In genomic region chrX:71555415-71556114, GRCm38 (mm10) we compare ENCODE assay signal across 8 mouse cellular contexts. TPM values are rescaled to one million over a fixed set of nuclear protein-coding genes. Genes with fewer than 3 reads are reported as not detected.
A peak's percentile ranks its signal among the peaks of the same experiment; 100 is the strongest.
DNase-seq lines count a peak whose midpoint lies in the region; ATAC-seq and TF ChIP-seq lines count a peak whose summit lies in the region.

Gene Hmgb3, plus strand, starts transcription at chrX:71555918.

- H3K79me2 ChIP-seq in C2C12 (ENCODE audit: control insufficient read depth, insufficient read depth): peaks cover 18% of the 10 kb centered on the region

- DNase-seq in brain, embryonic 14.5 days (ENCODE audit: low read depth): peak; percentile 97
- DNase-seq in kidney, postnatal 0 days (ENCODE audit: low spot score): peak; percentile 89
- DNase-seq in liver, embryonic 11.5 days (ENCODE audit: low spot score): peak; percentile 74
- peak; percentile 86 for DNase-seq in naive thymus-derived CD4-positive, alpha-beta T cell, adult 2 months (ENCODE audit: low read depth)

- H3K27ac ChIP-seq in heart, embryonic 12.5 days (ENCODE audit: poor library complexity, severe bottlenecking): peak within 1 kb of the TSS; percentile 96
- peak within 1 kb of the TSS; percentile 93 for H3K27ac ChIP-seq in kidney, postnatal 0 days
- peak within 1 kb of the TSS; percentile 96 for H3K27ac ChIP-seq in liver, embryonic 11.5 days (ENCODE audit: low read depth, low read length)
- H3K27ac ChIP-seq in stomach, embryonic 14.5 days (ENCODE audit: low read length): peak within 1 kb of the TSS; percentile 95

- peaks cover 7% of the 10 kb centered on the region for H3K79me3 ChIP-seq in C2C12 (ENCODE audit: low read depth)

- H3K36me3 ChIP-seq in C2C12 (ENCODE audit: control insufficient read depth, insufficient read depth): peaks cover 7% of the 10 kb centered on the region
- H3K36me3 ChIP-seq in erythroblast, embryonic 14.5 days (ENCODE audit: control insufficient read depth): peaks cover 23% of the 10 kb centered on the region
- H3K36me3 ChIP-seq in heart, embryonic 12.5 days: peaks cover 4% of the 10 kb centered on the region; the same call in 1 of the 2 replicates
- H3K36me3 ChIP-seq in kidney, postnatal 0 days (ENCODE audit: insufficient read depth, low read length): no peaks in the 10 kb centered on the region
- H3K36me3 ChIP-seq in liver, embryonic 11.5 days (ENCODE audit: control insufficient read depth, insufficient read depth, low read length): peaks cover under 1% of the 10 kb centered on the region; the same call in 1 of the 2 replicates
- 0 out of 2 replicates have a peak, but pooled peaks cover under 1% of the 10 kb centered on the region for H3K36me3 ChIP-seq in stomach, embryonic 14.5 days (ENCODE audit: control insufficient read depth, insufficient read depth, low read length)

- no peaks in the 10 kb centered on the region for H3K27me3 ChIP-seq in C2C12 (ENCODE audit: control insufficient read depth, insufficient read depth, insufficient read length)
- peaks cover 2% of the 10 kb centered on the region; the same call in 1 of the 2 replicates for H3K27me3 ChIP-seq in erythroblast, embryonic 14.5 days (ENCODE audit: control insufficient read depth)
- H3K27me3 ChIP-seq in heart, embryonic 12.5 days (replicated peaks): peaks cover 22% of the 10 kb centered on the region; the same call in 1 of the 2 replicates
- no peaks in the 10 kb centered on the region for H3K27me3 ChIP-seq in kidney, postnatal 0 days (ENCODE audit: insufficient read depth, low read length)
- peaks cover 4% of the 10 kb centered on the region; the same call in 1 of the 2 replicates for H3K27me3 ChIP-seq in liver, embryonic 11.5 days (replicated peaks; ENCODE audit: control insufficient read depth, insufficient read depth, low read length)
- no peaks in the 10 kb centered on the region for H3K27me3 ChIP-seq in stomach, embryonic 14.5 days (ENCODE audit: control insufficient read depth, insufficient read depth, low read length)

- H3K4me2 ChIP-seq in heart, embryonic 12.5 days: peak within 1 kb of the TSS; percentile 75
- peak within 1 kb of the TSS; percentile 60 for H3K4me2 ChIP-seq in kidney, postnatal 0 days (ENCODE audit: low read length)
- peak within 1 kb of the TSS; percentile 79 for H3K4me2 ChIP-seq in liver, embryonic 11.5 days
- peak within 1 kb of the TSS; percentile 53 for H3K4me2 ChIP-seq in stomach, embryonic 14.5 days (replicated peaks; ENCODE audit: low read depth, low read length)

- TF ChIP-seq POLR2A in brain, embryonic 14.5 days (IDR thresholded peaks at IDR 0.05; ENCODE audit: borderline replicate concordance, extremely low read depth, insufficient read depth, insufficient read length, poor library complexity, severe bottlenecking): peak; percentile 83

- H3K4me3 ChIP-seq in C2C12 (ENCODE audit: insufficient read depth, poor library complexity, severe bottlenecking): peak within 1 kb of the TSS; percentile 44
- H3K4me3 ChIP-seq in erythroblast, embryonic 14.5 days (replicated peaks): peak within 1 kb of the TSS; percentile 90
- peak within 1 kb of the TSS; percentile 77 for H3K4me3 ChIP-seq in heart, embryonic 12.5 days
- H3K4me3 ChIP-seq in kidney, postnatal 0 days (replicated peaks; ENCODE audit: low read depth, low read length): peak within 1 kb of the TSS; percentile 71
- peak within 1 kb of the TSS; percentile 82 for H3K4me3 ChIP-seq in liver, embryonic 11.5 days (ENCODE audit: low read depth, low read length)
- peak within 1 kb of the TSS; percentile 60 for H3K4me3 ChIP-seq in stomach, embryonic 14.5 days (ENCODE audit: low read depth, low read length)

- 19% methylated on average over 58 of the region's 59 CpGs for WGBS in heart, embryonic 12.5 days
- WGBS in kidney, postnatal 0 days: 31% methylated on average over 58 of the region's 59 CpGs
- 19% methylated on average over 59 of the region's 59 CpGs for WGBS in liver, embryonic 11.5 days
- WGBS in stomach, embryonic 14.5 days: 29% methylated on average over 56 of the region's 59 CpGs

- no peak for TF ChIP-seq CTCF in C2C12 (IDR thresholded peaks at IDR 0.05; ENCODE audit: control insufficient read depth, insufficient read depth, insufficient read length)
- no peak for TF ChIP-seq CTCF in brain, embryonic 14.5 days (IDR thresholded peaks at IDR 0.05; ENCODE audit: borderline replicate concordance, extremely low read depth, insufficient read depth, insufficient read length)
- TF ChIP-seq CTCF in kidney, postnatal 0 days (IDR thresholded peaks at IDR 0.05; ENCODE audit: low read depth): no peak

- peak within 1 kb of the TSS; percentile 90 for H3K9ac ChIP-seq in heart, embryonic 12.5 days
- peak within 1 kb of the TSS; percentile 91 for H3K9ac ChIP-seq in kidney, postnatal 0 days (ENCODE audit: low read depth, low read length)
- peak within 1 kb of the TSS; percentile 94 for H3K9ac ChIP-seq in liver, embryonic 11.5 days (ENCODE audit: low read depth, low read length)
- H3K9ac ChIP-seq in stomach, embryonic 14.5 days (replicated peaks; ENCODE audit: low read depth, low read length): peak within 1 kb of the TSS; percentile 71

- peaks cover 14% of the 10 kb centered on the region for H3K9me3 ChIP-seq in erythroblast, embryonic 14.5 days (ENCODE audit: control insufficient read depth, low read length)
- H3K9me3 ChIP-seq in heart, embryonic 12.5 days (replicated peaks): peaks cover 9% of the 10 kb centered on the region; the same call in 1 of the 2 replicates
- no peaks in the 10 kb centered on the region for H3K9me3 ChIP-seq in kidney, postnatal 0 days (replicated peaks; ENCODE audit: low read length)
- H3K9me3 ChIP-seq in liver, embryonic 11.5 days (ENCODE audit: control insufficient read depth, low read length): no peaks in the 10 kb centered on the region
- H3K9me3 ChIP-seq in stomach, embryonic 14.5 days (ENCODE audit: control insufficient read depth, low read depth, low read length): no peaks in the 10 kb centered on the region

- ATAC-seq in heart, embryonic 12.5 days (ENCODE audit: insufficient number of reproducible peaks, low FRiP score): peak; percentile 95
- ATAC-seq in kidney, postnatal 0 days (replicated peaks; ENCODE audit: low FRiP score, low read depth): peak; percentile 94
- peak; percentile 96 for ATAC-seq in liver, embryonic 11.5 days (replicated peaks; ENCODE audit: low FRiP score)
- ATAC-seq in stomach, embryonic 14.5 days (ENCODE audit: insufficient number of reproducible peaks, insufficient read depth, low FRiP score, low read depth): peak; percentile 96

- H3K4me1 ChIP-seq in erythroblast, embryonic 14.5 days (ENCODE audit: control insufficient read depth): peaks cover 32% of the 10 kb centered on the region
- no peaks in the 10 kb centered on the region for H3K4me1 ChIP-seq in heart, embryonic 12.5 days (replicated peaks)
- no peaks in the 10 kb centered on the region for H3K4me1 ChIP-seq in kidney, postnatal 0 days (replicated peaks; ENCODE audit: insufficient read depth, low read length)
- H3K4me1 ChIP-seq in liver, embryonic 11.5 days (replicated peaks; ENCODE audit: control insufficient read depth, insufficient read depth, low read length): no peaks in the 10 kb centered on the region
- H3K4me1 ChIP-seq in stomach, embryonic 14.5 days (ENCODE audit: control insufficient read depth, insufficient read depth, low read length): 0 out of 2 replicates have a peak, but pooled peaks cover 2% of the 10 kb centered on the region

- peak within 1 kb of the TSS; percentile 94 for H3ac ChIP-seq in C2C12 (ENCODE audit: control insufficient read depth, insufficient read length, low read depth)

TF ChIP-seq in C2C12, 6 proteins besides CTCF, POLR2A, EP300 and RAD21:
- TF ChIP-seq MAX (IDR thresholded peaks at IDR 0.05) (no peak), USF1 (IDR thresholded peaks at IDR 0.05; ENCODE audit: low read depth) (no peak), CEBPB (IDR thresholded peaks at IDR 0.05; ENCODE audit: low read depth) (no peak), MYOG (IDR thresholded peaks at IDR 0.05; ENCODE audit: control insufficient read depth, extremely low read depth, insufficient read length) (no peak), FOSL1 (IDR thresholded peaks at IDR 0.05; ENCODE audit: insufficient read depth, low read length, poor library complexity, severe bottlenecking) (no peak), MYOD1 (IDR thresholded peaks at IDR 0.05; ENCODE audit: control insufficient read depth, insufficient read length, low read depth) (no peak)

RNA-seq across cellular contexts. Expression of gene Hmgb3, which starts in this region (rescaled TPM):
- polyA plus RNA-seq in C2C12 (2012; fragmentation: generic; extraction: Trizol): 68.1 TPM
- 329 and 348 TPM in 2 replicates for polyA plus RNA-seq in brain, embryonic 14.5 days (2012; rRNA removed)
- polyA plus RNA-seq in erythroblast, embryonic 14.5 days (2012): 22.6 and 26.0 TPM in 2 replicates
- polyA plus RNA-seq in heart, embryonic 12.5 days (2016; fragmentation: Nextera tagmentation; extraction: Ambion mirVana): 203 TPM in 2 replicates
- polyA plus RNA-seq in kidney, postnatal 0 days (2015; fragmentation: Nextera tagmentation; extraction: Ambion mirVana): 171 and 199 TPM in 2 replicates
- 475 and 501 TPM in 2 replicates for polyA plus RNA-seq in liver, embryonic 11.5 days (2014; fragmentation: Nextera tagmentation; extraction: Ambion mirVana)
- 171 and 172 TPM in 2 replicates for polyA plus RNA-seq in stomach, embryonic 14.5 days (2014; fragmentation: Nextera tagmentation; extraction: Ambion mirVana)

Comparison
In these comparisons a context has a peak if more than half of its experiments do, and no peak if none do; other contexts are left out.
1. Peak in every context shown above with its lines: DNase-seq, ATAC-seq, H3K4me3 ChIP-seq and H3K27ac ChIP-seq.